Mouse (Mus musculus) megakaryocyte progenitor cell, adult 5-6 weeks (primary cell): ENCODE measurements at regions not wholly inside any gene's neighbourhood (a gene's known extent, or its start where the extent isn't known, plus 50 kb on each side); places are given as distances from the start of the nearest gene placed in this dataset.

ENCODE experiments used
- ATAC-seq: replicated peaks from 2 replicates; pipeline ENCODE4 v1.8.0; 2016; ENCODE audit warnings: mild to moderate bottlenecking, moderate TSS enrichment, inconsistent platforms; ENCODE audit not compliant: poor library complexity

- peak; percentile 58 for ATAC-seq
Observed at GRCm38 (mm10) chr13:44065741-44066185, 281.2 kb downstream of the Cd83 start.

DNA sequence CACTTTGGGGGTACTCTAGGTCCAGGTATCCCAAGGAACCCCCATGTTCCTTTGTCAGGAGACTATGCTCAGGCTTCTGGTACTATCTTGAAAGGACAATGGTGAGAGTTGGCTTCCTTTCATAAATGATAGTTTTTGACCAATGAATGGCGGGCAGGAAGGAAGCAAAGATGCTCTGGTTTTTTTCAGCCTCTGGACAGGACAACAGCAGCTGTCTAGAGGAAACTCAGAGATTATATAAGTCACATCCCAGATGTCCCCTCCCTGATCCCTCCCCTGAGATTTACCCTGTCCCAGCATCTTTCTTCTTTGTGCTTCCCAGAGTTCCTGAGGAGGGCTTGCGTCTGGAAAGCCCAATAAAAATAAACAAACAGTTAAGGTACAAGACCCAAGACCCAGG is 282.7 kb downstream of the Cd83 start:
- no peak for ATAC-seq

DNA sequence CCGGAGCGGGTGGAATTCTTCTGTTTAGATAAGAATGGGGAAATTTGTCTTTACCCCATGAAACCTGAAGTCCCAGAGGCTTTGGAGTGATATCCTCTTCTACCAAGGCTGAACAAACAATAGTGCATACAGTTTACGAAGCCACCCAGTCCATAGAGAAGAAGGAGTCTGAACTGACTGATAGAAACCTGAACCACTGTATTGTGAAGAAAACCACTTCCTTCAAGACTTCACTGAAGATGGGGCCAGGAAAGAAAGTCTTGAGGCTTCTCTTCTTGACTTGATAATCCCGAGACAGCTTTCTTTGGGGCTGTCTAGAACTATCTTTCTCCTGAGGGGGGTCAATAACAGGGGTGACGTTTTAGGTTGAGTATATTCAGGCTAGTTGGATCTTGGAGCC is 284.4 kb downstream of the Cd83 start:
- no peak for ATAC-seq

GRCm38 (mm10) chr13:44073122-44073521 is 288.5 kb downstream of the Cd83 start:
- no peak for ATAC-seq

GRCm38 (mm10) chr13:44074172-44074571 is 289.6 kb downstream of the Cd83 start:
- ATAC-seq: no peak

GRCm38 (mm10) chr13:44077022-44077421 is 292.4 kb downstream of the Cd83 start:
- ATAC-seq: no peak

- ATAC-seq: no peak
Observed at GRCm38 (mm10) chr13:44085621-44086510, 301.3 kb downstream of the Cd83 start.

GRCm38 (mm10) chr13:44086801-44087200 is 302.2 kb downstream of the Cd83 start:
- ATAC-seq: no peak

DNA sequence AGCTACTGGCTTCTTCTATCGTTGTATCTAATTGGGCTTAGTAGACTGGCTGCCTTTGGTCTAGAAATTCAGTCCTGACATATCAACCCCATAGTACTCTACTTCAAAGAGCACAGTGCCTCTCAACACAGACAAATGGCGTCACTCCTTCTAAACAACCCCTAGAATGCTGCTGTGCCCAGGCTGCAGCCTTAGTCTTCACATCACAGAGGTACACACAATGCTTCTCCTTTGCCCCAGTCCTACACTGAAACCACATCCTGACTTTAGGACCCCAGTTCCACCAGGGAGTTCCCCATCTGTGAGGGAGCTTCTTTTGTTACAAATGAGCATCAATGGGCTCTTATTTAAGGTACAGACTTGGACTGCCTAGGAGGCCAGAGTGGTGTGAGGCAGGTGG is 312.6 kb downstream of the Cd83 start:
- ATAC-seq: no peak

GRCm38 (mm10) chr13:44099511-44099910 is 314.9 kb downstream of the Cd83 start:
- no peak for ATAC-seq

- ATAC-seq: no peak
Observed at GRCm38 (mm10) chr13:44100125-44101067, 315.8 kb downstream of the Cd83 start.

- ATAC-seq: no peak
Observed at GRCm38 (mm10) chr13:44101161-44101560, 316.6 kb downstream of the Cd83 start.

DNA sequence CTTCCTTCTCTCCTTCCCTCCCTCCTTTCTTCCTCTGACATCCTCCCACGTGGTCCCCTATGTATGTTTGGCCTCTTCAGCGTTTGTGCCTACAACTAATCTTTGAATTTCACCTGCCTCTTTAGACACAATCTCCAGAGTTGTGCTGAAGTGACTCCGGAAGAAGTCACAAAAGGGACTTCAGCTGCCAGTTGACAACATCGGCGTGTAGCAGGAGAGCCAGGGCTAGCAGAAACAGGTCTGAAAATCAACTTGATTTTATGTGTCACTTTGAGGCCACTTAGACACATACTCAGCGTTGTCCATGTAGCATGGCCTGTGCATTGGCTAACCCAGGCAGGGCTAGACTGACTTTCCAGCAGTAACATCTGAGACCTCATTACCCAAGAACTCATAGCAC is 317.2 kb downstream of the Cd83 start:
- ATAC-seq: no peak

DNA sequence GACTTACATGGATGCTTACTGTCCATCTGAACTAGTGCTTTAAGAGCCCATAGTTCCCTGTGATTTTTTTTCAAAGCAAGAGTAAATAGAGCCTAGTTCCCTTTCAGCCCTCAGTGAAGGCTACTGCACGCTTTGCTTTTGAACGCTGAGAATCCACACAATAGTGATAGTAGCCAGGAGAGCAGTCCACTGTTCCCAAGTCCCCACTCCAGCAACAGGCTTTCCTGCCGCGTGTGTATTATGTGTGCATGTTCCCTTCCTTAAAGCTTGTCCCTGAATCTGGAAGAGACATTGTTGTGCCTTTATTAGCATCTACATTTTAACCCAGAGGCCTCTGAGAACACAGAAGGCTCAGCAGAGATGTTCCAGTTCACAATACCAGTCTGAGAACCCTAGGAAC is 317.7 kb downstream of the Cd83 start:
- no peak for ATAC-seq

DNA sequence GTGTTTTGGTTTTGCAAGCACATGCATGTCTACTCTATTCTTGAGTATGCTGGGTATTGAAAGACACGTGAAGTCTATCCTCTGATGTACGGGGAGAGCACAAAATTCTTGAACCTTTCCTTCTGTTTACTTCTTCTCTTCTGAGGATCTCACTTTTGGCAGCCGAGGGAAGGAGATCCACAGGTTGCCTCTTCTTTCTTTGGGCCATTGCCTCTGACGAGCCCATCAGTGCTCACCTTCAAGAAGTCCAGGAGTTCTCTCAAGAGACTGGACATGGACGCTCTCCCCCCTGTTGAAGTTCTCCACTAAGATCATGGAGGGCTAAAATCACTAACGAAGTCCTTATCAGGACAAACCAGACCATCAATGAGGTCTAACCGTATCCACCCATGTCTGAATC is 318.8 kb downstream of the Cd83 start:
- no peak for ATAC-seq

DNA sequence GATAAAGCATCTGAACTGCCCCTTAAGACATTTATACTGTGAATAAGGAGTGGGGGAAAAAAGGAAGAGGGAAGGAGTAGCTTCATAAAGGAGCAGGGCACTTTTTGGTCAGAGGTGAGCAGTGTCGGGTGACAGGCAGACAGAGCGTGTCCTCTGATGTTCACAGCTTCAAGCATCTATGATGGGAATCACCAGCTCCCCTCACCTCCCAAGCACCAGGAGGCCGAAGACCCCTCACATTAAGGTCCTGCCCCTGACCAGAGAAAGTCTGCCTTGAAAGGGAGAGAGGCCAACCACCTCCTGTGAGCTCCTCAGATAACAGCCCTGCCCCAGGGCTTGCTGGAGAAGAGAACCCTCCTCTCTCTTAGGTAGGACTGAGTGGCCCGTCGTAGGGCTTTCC is 320.6 kb downstream of the Cd83 start:
- no peak for ATAC-seq

- no peak for ATAC-seq
Observed at GRCm38 (mm10) chr13:44108695-44109094, 324.1 kb downstream of the Cd83 start.

GRCm38 (mm10) chr13:44113043-44113442 is 328.5 kb downstream of the Cd83 start:
- ATAC-seq: no peak

DNA sequence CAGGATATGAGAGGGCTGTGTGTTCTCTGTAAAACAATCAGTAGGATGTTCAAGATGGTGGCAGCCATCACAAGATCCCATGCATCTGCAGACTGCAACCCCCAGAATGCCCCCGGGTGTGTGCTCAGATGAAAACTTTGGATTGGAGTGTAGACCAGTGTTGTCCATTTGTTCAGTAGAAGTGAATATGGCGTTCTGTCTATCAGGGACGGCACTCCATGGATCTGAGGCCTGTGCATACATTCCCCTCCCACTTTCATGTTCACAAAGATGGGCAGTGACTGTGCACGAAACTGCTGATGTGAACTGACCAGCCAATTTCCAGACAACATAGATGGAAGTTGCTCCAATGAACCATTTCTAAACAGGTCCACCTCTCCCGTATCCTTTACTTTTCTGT is 330.3 kb downstream of the Cd83 start:
- no peak for ATAC-seq

DNA sequence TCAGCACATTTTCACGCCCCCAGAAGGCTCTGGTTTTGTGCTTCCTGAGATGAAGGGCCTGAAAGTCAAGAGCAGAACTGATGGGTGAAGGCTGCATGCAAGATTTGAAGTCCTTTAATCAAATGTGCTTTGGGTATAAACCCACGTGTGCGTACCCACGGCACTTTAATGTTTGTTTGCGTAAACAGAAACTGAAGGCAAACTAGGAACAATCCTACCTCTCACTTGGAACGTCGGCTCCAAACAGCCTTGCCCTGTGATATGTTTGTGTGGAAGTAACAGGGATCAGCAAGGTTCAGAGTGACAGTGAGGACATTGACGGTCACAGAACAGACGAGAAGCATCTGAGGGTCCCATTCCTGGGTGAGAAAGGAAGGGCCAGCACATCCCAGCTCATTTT is 333.3 kb downstream of the Cd83 start:
- no peak for ATAC-seq

- ATAC-seq: no peak
Observed at GRCm38 (mm10) chr13:44118846-44119245, 334.3 kb downstream of the Cd83 start.

DNA sequence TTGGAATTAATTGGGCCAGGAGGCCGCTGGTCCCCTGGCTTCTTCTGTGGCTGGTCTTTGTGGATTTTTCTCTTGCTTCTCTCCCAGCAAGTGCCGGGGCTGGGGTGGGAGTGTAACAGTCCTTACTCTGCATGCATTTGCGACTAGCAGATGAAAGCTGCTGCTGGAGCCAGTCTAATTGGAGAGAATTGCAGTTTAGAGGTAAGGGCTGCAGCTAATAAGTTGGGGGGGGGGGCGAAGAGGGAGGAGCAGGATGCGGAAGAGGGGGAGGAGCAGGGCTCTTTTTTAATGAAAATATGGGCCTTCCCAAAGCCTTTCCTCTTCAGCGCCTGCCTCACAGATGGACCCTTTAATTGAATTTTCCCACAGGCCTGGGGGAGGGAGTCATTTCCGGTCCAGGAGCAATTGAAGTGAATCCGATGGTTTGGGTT is 336.7 kb downstream of the Cd83 start:
- ATAC-seq: no peak
